Mouse (Mus musculus): Measurements from ENCODE around the gene March9. TPM values are rescaled to one million over a fixed set of nuclear protein-coding genes. Genes with fewer than 3 reads are reported as not detected.

Gene March9
- polyA plus RNA-seq, 1 experiment from 2014 or later, result 1.5 TPM

DNA sequence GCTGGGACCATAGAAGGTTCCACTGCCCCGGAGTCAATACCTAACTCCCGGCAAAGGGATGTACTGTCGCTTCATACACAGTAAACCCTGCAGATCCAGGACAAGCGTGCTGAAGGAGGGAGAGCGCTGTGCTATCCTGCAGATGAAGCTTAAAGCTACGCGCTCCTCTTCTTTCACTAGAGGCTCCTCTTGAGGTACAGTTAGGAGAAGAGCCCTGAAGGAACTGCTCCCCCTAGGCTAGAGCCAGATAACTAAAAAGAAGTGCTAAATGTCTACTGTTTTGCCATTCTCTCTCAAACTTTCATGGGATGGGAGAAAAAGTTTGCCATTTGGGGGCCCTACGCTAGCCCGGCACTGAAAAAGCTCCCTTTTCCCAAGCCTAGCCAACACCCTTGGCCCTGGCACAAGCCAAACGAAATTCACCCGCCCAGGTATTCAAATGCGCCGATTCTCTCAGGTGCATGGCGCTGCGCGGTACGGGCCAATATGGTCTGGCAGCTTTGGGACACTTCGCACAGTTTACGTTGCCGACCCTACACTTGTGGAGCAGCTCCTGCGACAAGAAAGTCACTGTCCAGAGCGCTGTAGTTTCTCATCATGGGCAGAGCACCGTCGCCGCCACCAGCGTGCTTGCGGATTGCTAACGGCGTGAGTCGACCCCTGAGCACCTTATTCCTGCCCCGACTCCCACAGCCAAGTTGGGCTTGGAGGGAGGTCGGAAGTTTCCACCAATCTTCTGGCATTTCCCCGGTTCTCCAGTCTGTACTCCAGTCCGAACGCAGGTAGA lies 11.2 kb downstream of the March9 start:
- Histone ChIP-seq H3K4me1 (ENCODE audit: control insufficient read depth, insufficient read depth, low read length) (peaks cover 9% of the 10 kb centered on the region; the same call in 1 of the 2 replicates), H3K9ac (ENCODE audit: low read depth, low read length) (peak overlapping the region; percentile 24; the same call in 1 of the 2 replicates), H3K27ac (ENCODE audit: low read depth, low read length) (no peak overlapping the region), H3K4me2 (replicated peaks; ENCODE audit: low read depth, low read length) (peak overlapping the region; percentile 8), H3K36me3 (ENCODE audit: control insufficient read depth, insufficient read depth, low read length) (peaks cover 10% of the 10 kb centered on the region), H3K9me3 (ENCODE audit: control insufficient read depth, low read length) (no peaks in the 10 kb centered on the region), H3K27me3 (ENCODE audit: control insufficient read depth, insufficient read depth, low read length) (peaks cover 32% of the 10 kb centered on the region), H3K4me3 (ENCODE audit: low read length) (peak overlapping the region; percentile 22)
- no peak for ATAC-seq (ENCODE audit: low FRiP score, low TSS enrichment)
- WGBS, result 4% methylated on average over 35 of the region's 35 CpGs

DNA sequence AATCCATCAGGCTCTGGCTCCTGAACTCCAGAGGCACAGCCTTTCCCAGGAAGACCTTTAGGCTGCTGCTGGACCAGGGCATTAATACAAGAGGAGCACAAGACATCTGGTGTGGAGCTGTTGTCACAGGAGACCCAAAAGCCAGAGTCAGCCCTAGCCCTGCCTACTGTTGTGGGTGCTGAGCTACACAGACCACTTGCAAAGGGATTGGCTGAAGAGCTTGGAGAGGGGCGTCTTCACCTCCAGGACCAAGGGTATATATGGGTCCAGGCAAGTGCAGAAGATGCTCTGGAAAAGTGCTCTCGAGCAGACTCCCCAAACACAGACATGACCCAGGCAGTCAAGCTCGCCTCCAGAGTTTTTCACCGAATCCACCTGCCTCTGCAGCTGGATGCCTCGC lies 12.0 kb downstream of the March9 start, which contains the start of gene Cyp27b1:
Gene Cyp27b1, plus strand, starts transcription at position 297 of the 400 bp plus-strand sequence.
- no peaks in the 10 kb centered on the region for H3K9me3 ChIP-seq (ENCODE audit: control insufficient read depth, low read length)
- peaks cover 32% of the 10 kb centered on the region for H3K27me3 ChIP-seq (ENCODE audit: control insufficient read depth, insufficient read depth, low read length)
- peak within 1 kb of the TSS; percentile 24; the same call in 1 of the 2 replicates for H3K9ac ChIP-seq (ENCODE audit: low read depth, low read length)
- ATAC-seq (ENCODE audit: low FRiP score, low TSS enrichment), result no peak
- peak within 1 kb of the TSS; percentile 22 for H3K4me3 ChIP-seq (ENCODE audit: low read length)
- no peak within 1 kb of the TSS for H3K27ac ChIP-seq (ENCODE audit: low read depth, low read length)
- WGBS, result 23% methylated on average over 5 of the region's 5 CpGs
- peak within 1 kb of the TSS; percentile 8 for H3K4me2 ChIP-seq (replicated peaks; ENCODE audit: low read depth, low read length)
- H3K36me3 ChIP-seq (ENCODE audit: control insufficient read depth, insufficient read depth, low read length), result peaks cover 16% of the 10 kb centered on the region
- H3K4me1 ChIP-seq (ENCODE audit: control insufficient read depth, insufficient read depth, low read length), result peaks cover 13% of the 10 kb centered on the region; the same call in 1 of the 2 replicates

DNA sequence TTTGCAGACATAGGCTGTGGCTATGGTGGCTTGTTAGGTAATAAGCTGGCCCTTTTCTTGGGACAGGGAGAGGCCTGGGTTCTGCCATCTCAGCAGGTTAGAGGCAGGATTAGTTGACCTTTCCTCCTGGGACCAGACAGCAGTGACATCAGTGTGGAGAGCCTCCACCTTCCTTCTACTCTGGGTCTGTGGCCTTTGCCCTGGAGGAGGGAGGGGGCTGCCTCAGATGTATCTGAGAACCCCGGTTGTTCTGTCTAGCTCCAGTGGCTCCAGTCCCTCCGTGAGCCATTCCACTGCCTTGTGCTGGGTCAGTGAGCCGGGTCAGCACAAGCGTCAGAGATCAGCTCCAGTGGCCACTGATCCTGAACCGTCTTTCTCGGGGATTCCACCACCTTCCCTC lies 16.8 kb downstream of the March9 start:
- 50% methylated on average over 6 of the region's 6 CpGs for WGBS
- Histone ChIP-seq H3K9ac (ENCODE audit: low read depth, low read length) (no peak overlapping the region), H3K4me1 (ENCODE audit: control insufficient read depth, insufficient read depth, low read length) (peaks cover 11% of the 10 kb centered on the region), H3K9me3 (ENCODE audit: control insufficient read depth, low read length) (no peaks in the 10 kb centered on the region), H3K27ac (ENCODE audit: low read depth, low read length) (peak overlapping the region; percentile 11; the same call in 1 of the 2 replicates), H3K27me3 (ENCODE audit: control insufficient read depth, insufficient read depth, low read length) (peaks cover 11% of the 10 kb centered on the region), H3K4me3 (ENCODE audit: low read length) (peak overlapping the region; percentile 85; the same call in 1 of the 2 replicates), H3K4me2 (replicated peaks; ENCODE audit: low read depth, low read length) (peak overlapping the region; percentile 85; the same call in 1 of the 2 replicates), H3K36me3 (ENCODE audit: control insufficient read depth, insufficient read depth, low read length) (peaks cover 16% of the 10 kb centered on the region)
- ATAC-seq (ENCODE audit: low FRiP score, low TSS enrichment), result no peak; the same call in 1 of the 2 replicates

DNA sequence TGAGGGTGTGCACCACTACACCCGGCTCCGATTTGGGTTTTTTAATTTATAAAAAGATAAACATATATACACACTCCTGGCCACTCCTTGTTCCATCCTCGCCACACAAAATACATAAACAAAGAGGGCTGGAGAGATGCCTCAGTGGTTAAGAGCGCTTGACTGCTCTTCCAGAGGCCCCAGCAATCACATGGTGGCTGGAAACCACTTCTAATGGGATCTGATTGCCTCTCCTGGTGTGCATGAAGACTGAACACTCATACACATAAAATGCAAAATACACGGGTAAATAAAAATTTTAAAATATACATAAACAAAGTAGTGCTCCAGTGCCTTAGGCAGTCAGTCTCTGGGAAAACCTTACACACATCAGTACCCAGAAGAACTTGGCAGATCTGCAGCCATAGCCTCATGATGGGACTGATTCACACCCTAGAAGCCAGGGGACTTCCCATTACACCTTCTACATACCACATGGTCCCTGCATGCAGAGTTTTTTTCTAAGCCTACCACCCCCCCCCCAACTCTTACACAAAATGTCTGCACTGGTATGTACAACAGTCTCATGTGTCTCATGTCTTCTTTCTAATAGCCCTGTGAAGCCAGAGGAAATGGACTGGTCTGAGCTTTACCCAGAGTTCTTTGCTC lies 17.4 kb downstream of the March9 start:
- peaks cover 11% of the 10 kb centered on the region for H3K4me1 ChIP-seq (ENCODE audit: control insufficient read depth, insufficient read depth, low read length)
- H3K4me2 ChIP-seq (replicated peaks; ENCODE audit: low read depth, low read length), result peak overlapping the region; percentile 85
- H3K4me3 ChIP-seq (ENCODE audit: low read length), result peak overlapping the region; percentile 85
- H3K9me3 ChIP-seq (ENCODE audit: control insufficient read depth, low read length), result no peaks in the 10 kb centered on the region
- no peak for ATAC-seq (ENCODE audit: low FRiP score, low TSS enrichment)
- H3K36me3 ChIP-seq (ENCODE audit: control insufficient read depth, insufficient read depth, low read length), result peaks cover 16% of the 10 kb centered on the region
- H3K27me3 ChIP-seq (ENCODE audit: control insufficient read depth, insufficient read depth, low read length), result peaks cover 5% of the 10 kb centered on the region
- H3K9ac ChIP-seq (ENCODE audit: low read depth, low read length), result peak overlapping the region; percentile 77
- WGBS, result 19% methylated on average over 5 of the region's 5 CpGs
- peak overlapping the region; percentile 73 for H3K27ac ChIP-seq (ENCODE audit: low read depth, low read length)

DNA sequence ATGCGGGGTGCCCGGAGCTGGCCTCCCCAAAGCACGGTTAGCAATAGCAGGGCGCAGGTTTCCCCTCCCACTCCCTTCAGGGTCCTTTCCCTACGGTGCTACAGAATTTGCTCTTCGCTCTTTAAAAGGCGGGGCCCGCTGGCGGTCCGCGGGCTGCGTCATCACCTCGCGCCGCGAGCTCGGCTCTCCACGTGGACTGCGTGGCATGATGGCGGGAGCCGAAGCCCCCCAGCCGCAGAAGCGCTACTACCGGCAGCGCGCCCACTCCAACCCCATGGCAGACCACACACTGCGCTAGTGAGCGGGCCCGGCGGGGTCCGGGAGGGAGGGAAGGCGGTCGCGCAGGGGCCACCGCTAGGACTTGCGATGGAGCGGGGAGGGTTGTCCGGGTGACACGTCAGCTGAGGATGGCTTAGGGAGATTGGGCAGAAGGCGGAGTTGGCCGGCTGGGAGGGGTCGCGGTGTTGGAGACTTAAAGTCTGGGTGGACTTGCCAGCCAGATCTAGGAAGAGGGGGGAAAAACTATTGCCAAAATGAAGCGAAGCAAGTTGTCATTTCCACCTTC lies 18.1 kb downstream of the March9 start:
- ATAC-seq (ENCODE audit: low FRiP score, low TSS enrichment), result peak; percentile 86
- H3K9me3 ChIP-seq (ENCODE audit: control insufficient read depth, low read length), result no peaks in the 10 kb centered on the region
- peaks cover 16% of the 10 kb centered on the region for H3K36me3 ChIP-seq (ENCODE audit: control insufficient read depth, insufficient read depth, low read length)
- under 1% methylated on average over 44 of the region's 44 CpGs for whole genome bisulfite sequencing
- peaks cover 3% of the 10 kb centered on the region; the same call in 1 of the 2 replicates for H3K27me3 ChIP-seq (ENCODE audit: control insufficient read depth, insufficient read depth, low read length)
- H3K27ac ChIP-seq (ENCODE audit: low read depth, low read length), result peak overlapping the region; percentile 73; the same call in 1 of the 2 replicates
- H3K9ac ChIP-seq (ENCODE audit: low read depth, low read length), result peak overlapping the region; percentile 77
- peak overlapping the region; percentile 85 for H3K4me3 ChIP-seq (ENCODE audit: low read length)
- H3K4me2 ChIP-seq (replicated peaks; ENCODE audit: low read depth, low read length), result peak overlapping the region; percentile 85
- peaks cover 11% of the 10 kb centered on the region for H3K4me1 ChIP-seq (ENCODE audit: control insufficient read depth, insufficient read depth, low read length)

DNA sequence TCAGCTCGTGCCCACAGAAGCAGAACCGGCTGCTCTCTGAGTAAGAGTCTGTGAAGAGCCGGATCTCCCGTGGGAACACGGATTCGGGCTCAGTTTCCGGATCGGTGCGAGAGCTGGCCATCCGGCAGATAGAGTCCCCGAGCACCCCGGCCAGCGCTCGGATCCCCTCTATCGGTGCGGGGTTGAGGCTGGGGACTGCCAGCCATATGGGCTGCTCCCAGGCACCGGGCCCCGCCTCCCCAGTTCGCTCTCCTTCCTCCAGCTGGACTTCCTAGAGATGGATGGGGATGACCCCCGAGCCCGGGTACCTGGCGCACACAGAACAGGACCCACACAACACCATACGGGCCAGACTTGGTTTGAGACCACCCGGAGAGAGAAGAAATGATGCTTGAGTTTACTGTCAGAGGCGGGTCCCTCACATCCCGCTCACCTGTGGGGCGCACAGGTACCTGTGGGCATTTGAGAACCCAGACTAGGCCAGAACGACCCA lies 18.7 kb downstream of the March9 start, which contains the start of the genes Mettl1 and Eef1akmt3:
Gene Mettl1, plus strand, starts transcription at position 141 of the 493 bp plus-strand sequence.
Gene Eef1akmt3, minus strand, starts transcription at position 240 of the 493 bp plus-strand sequence.
- Histone ChIP-seq H3K4me1 (ENCODE audit: control insufficient read depth, insufficient read depth, low read length) (peaks cover 11% of the 10 kb centered on the region), H3K4me3 (ENCODE audit: low read length) (peak within 1 kb of the TSS; percentile 85), H3K9ac (ENCODE audit: low read depth, low read length) (peak within 1 kb of the TSS; percentile 77), H3K36me3 (ENCODE audit: control insufficient read depth, insufficient read depth, low read length) (peaks cover 16% of the 10 kb centered on the region), H3K9me3 (ENCODE audit: control insufficient read depth, low read length) (no peaks in the 10 kb centered on the region), H3K27ac (ENCODE audit: low read depth, low read length) (peak within 1 kb of the TSS; percentile 73; the same call in 1 of the 2 replicates), H3K4me2 (replicated peaks; ENCODE audit: low read depth, low read length) (peak within 1 kb of the TSS; percentile 85), H3K27me3 (ENCODE audit: control insufficient read depth, insufficient read depth, low read length) (peaks cover 3% of the 10 kb centered on the region; the same call in 1 of the 2 replicates)
- WGBS, result 0% methylated on average over 28 of the region's 28 CpGs
- ATAC-seq (ENCODE audit: low FRiP score, low TSS enrichment), result peak; percentile 75

DNA sequence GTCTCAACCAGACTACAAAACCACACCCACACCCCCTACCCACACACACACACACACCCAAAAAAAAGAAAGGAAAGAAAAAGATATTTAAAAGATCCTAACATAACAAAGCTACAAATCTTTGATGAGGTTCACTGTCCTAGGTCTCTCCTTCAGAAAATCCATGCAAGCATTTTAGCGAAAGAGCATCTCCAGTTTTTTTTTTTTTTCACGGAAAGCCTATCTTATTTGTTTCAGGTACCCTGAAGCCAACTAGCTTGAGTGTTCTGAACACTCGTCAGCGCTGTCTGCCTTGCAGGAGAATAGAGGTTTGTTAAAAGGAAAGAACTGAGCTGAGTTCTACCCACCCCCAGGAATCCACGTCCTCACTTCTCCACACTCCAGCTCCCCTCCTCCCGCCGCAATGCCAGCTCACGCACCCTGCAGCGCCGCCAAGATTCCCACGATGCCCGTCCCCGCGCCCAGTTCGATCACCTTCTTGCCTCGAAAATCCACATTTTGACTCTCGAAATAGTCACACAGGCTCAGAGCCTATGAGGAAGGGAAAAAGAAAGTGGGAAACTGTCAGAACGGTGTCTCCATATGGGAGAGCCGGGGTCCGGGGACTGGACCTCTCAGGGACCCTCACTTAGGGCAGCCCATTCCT lies 19.3 kb downstream of the March9 start:
- no peak for ATAC-seq (ENCODE audit: low FRiP score, low TSS enrichment)
- H3K27me3 ChIP-seq (ENCODE audit: control insufficient read depth, insufficient read depth, low read length), result peaks cover 3% of the 10 kb centered on the region; the same call in 1 of the 2 replicates
- WGBS, result 2% methylated on average over 20 of the region's 20 CpGs
- no peak overlapping the region for H3K27ac ChIP-seq (ENCODE audit: low read depth, low read length)
- peak overlapping the region; percentile 85 for H3K4me2 ChIP-seq (replicated peaks; ENCODE audit: low read depth, low read length)
- H3K9me3 ChIP-seq (ENCODE audit: control insufficient read depth, low read length), result no peaks in the 10 kb centered on the region
- peaks cover 11% of the 10 kb centered on the region for H3K4me1 ChIP-seq (ENCODE audit: control insufficient read depth, insufficient read depth, low read length)
- peak overlapping the region; percentile 85 for H3K4me3 ChIP-seq (ENCODE audit: low read length)
- peak overlapping the region; percentile 77 for H3K9ac ChIP-seq (ENCODE audit: low read depth, low read length)
- peaks cover 16% of the 10 kb centered on the region; the same call in 1 of the 2 replicates for H3K36me3 ChIP-seq (ENCODE audit: control insufficient read depth, insufficient read depth, low read length)

DNA sequence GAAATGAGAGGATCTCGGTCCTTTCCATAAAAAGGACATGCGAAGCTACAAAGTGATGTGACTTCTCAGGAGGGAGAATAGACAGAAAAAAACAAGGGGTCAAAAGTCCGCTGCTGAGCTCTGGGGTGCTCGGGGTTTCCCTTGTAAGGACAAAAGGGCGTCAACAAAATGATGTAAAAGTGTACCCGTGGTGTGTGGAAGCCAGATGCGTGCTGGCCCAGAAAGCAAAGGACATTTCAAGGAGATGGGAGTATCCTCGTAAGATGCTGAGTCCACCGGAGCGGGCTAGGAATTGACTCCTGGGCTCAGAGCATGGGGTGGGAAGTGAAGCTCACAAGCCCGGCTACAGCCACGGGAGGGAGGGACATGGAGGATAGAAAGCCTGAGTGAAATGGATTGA lies 22.3 kb downstream of the March9 start:
- ATAC-seq (ENCODE audit: low FRiP score, low TSS enrichment), result no peak
- 80% methylated on average over 12 of the region's 12 CpGs for WGBS
- H3K27ac ChIP-seq (ENCODE audit: low read depth, low read length), result no peak overlapping the region

More for the DNA sequence above, 22.3 kb downstream of the March9 start:
- Histone ChIP-seq H3K27me3 (ENCODE audit: control insufficient read depth, insufficient read depth, low read length) (peaks cover 3% of the 10 kb centered on the region; the same call in 1 of the 2 replicates), H3K4me3 (ENCODE audit: low read length) (no peak overlapping the region), H3K36me3 (ENCODE audit: control insufficient read depth, insufficient read depth, low read length) (no peaks in the 10 kb centered on the region), H3K4me2 (replicated peaks; ENCODE audit: low read depth, low read length) (no peak overlapping the region), H3K9ac (ENCODE audit: low read depth, low read length) (no peak overlapping the region), H3K9me3 (ENCODE audit: control insufficient read depth, low read length) (no peaks in the 10 kb centered on the region), H3K4me1 (ENCODE audit: control insufficient read depth, insufficient read depth, low read length) (peaks cover 4% of the 10 kb centered on the region)
